Mouse (Mus musculus) embryonic facial prominence, embryonic 14.5 days (tissue): Measurements from ENCODE around the gene Ngfr. TPM values are rescaled to one million over a fixed set of nuclear protein-coding genes. Genes with fewer than 3 reads are reported as not detected.
A peak's percentile ranks its signal among the peaks of the same experiment; 100 is the strongest.
"Not testable (repeated sequence)": the region's sequence is repeated elsewhere in the genome, so short reads cannot be mapped to it uniquely, and the experiment has no call there.

Source experiments
- ATAC-seq: fragments of 200-750 bp; cut with Nextera tagmentation; 2 replicates; pipeline ENCODE4 v1.8.0; 2017; ENCODE audit warnings: low read depth, moderate number of reproducible peaks, moderate TSS enrichment
- DNase-seq: peaks from one replicate; pipeline ENCODE4 v3.0.0-alpha.2; 2015; ENCODE audit warnings: low spot score
- H3K27ac ChIP-seq: fragments of 300-500 bp; sonication (generic); replicated peaks from 2 replicates; pipeline ENCODE4 v1.5.1; 2014; ENCODE audit warnings: low read depth, mild to moderate bottlenecking, low read length, moderate library complexity
- H3K27me3 ChIP-seq: fragments of 300-500 bp; sonication (generic); replicated peaks from 2 replicates; pipeline ENCODE4 v1.6.1; 2014; ENCODE audit warnings: low read length; ENCODE audit not compliant: control insufficient read depth, insufficient read depth
- H3K36me3 ChIP-seq: fragments of 300-500 bp; sonication (generic); 2 replicates; pipeline ENCODE4 v1.6.1; 2014; ENCODE audit warnings: low read length, mixed read lengths; ENCODE audit not compliant: control insufficient read depth, insufficient read depth
- H3K4me1 ChIP-seq: fragments of 300-500 bp; sonication (generic); 2 replicates; pipeline ENCODE4 v1.6.1; 2014; ENCODE audit warnings: antibody characterized with exemption, low read length; ENCODE audit not compliant: control insufficient read depth, insufficient read depth
- H3K4me2 ChIP-seq: fragments of 300-500 bp; sonication (generic); 2 replicates; pipeline ENCODE4 v1.6.1; 2014; ENCODE audit warnings: low read depth, mild to moderate bottlenecking, low read length, moderate library complexity, mixed read lengths
- H3K4me3 ChIP-seq: fragments of 300-500 bp; sonication (generic); 2 replicates; pipeline ENCODE4 v1.5.1; 2014; ENCODE audit warnings: low read depth, mild to moderate bottlenecking, low read length
- H3K9ac ChIP-seq: fragments of 300-500 bp; sonication (generic); 2 replicates; pipeline ENCODE4 v1.6.1; 2014; ENCODE audit warnings: low read depth, mild to moderate bottlenecking, low read length, moderate library complexity, mixed read lengths
- H3K9me3 ChIP-seq: fragments of 300-500 bp; sonication (generic); 2 replicates; pipeline ENCODE4 v1.6.1; 2016; ENCODE audit warnings: low read length; ENCODE audit not compliant: control insufficient read depth
- WGBS: fragments of 180-500 bp; shearing (Covaris S2); extraction: QIAGEN DNeasy Blood & Tissue Kit; methylation state at CpG from one replicate; pipeline ENCODE4 v1.1.7; 2014; 5-methylcytosine and 5-hydroxymethylcytosine counted together
- polyA plus RNA-seq: library from polyadenylated mRNA; unstranded; fragments of >200 nt; fragmentation: Nextera tagmentation; extraction: Ambion mirVana; gene quantifications from 2 replicates; pipeline ENCODE4 v1.2.1, GENCODE M21; 2014

Ngfr gene
- polyA plus RNA-seq, 1 experiment from 2014 or later: 47.5 TPM

GRCm38 (mm10) chr11:95607286-95607685, 19.8 kb upstream of the Ngfr start:
- H3K9me3 ChIP-seq, H3K4me2 ChIP-seq, H3K36me3 ChIP-seq, H3K4me3 ChIP-seq, H3K9ac ChIP-seq, H3K27me3 ChIP-seq, DNase-seq, ATAC-seq, H3K27ac ChIP-seq: not testable (repeated sequence)
- peaks cover 19% of the 10 kb centered on the region for H3K4me1 ChIP-seq
- 96% methylated on average over 3 of the region's 5 CpGs for WGBS

GRCm38 (mm10) chr11:95598214-95599062, 10.9 kb upstream of the Ngfr start:
- Histone ChIP-seq H3K36me3 (no peaks in the 10 kb centered on the region), H3K4me3 (no peak overlapping the region), H3K4me1 (peaks cover 24% of the 10 kb centered on the region), H3K27me3 (peaks cover 22% of the 10 kb centered on the region; the same call in 1 of the 2 replicates), H3K9ac (no peak overlapping the region), H3K27ac (no peak overlapping the region), H3K9me3 (no peaks in the 10 kb centered on the region), H3K4me2 (no peak overlapping the region)
- ATAC-seq (no peak), DNase-seq (no peak)
- 40% methylated on average over 14 of the region's 14 CpGs for WGBS

- ATAC-seq (no peak), DNase-seq (no peak)
- Histone ChIP-seq H3K4me2 (no peak overlapping the region), H3K27ac (no peak overlapping the region), H3K4me1 (peaks cover 24% of the 10 kb centered on the region), H3K9ac (no peak overlapping the region), H3K36me3 (no peaks in the 10 kb centered on the region), H3K9me3 (no peaks in the 10 kb centered on the region), H3K4me3 (no peak overlapping the region), H3K27me3 (peaks cover 22% of the 10 kb centered on the region; the same call in 1 of the 2 replicates)
- whole genome bisulfite sequencing: 25% methylated on average over 13 of the region's 13 CpGs
These were observed 10.2 kb upstream of the Ngfr start for GRCm38 (mm10) chr11:95597741-95598140.

- peaks cover 22% of the 10 kb centered on the region; the same call in 1 of the 2 replicates for H3K27me3 ChIP-seq
- H3K9me3 ChIP-seq: no peaks in the 10 kb centered on the region
- ATAC-seq (peak; percentile 34; the same call in 1 of the 2 replicates), DNase-seq (no peak)
- WGBS: 39% methylated on average over 11 of the region's 11 CpGs
- no peak overlapping the region for H3K4me3 ChIP-seq
- H3K9ac ChIP-seq: peak overlapping the region; percentile 9; the same call in 1 of the 2 replicates
- H3K4me1 ChIP-seq: peaks cover 24% of the 10 kb centered on the region
- H3K27ac ChIP-seq: no peak overlapping the region
- H3K36me3 ChIP-seq: no peaks in the 10 kb centered on the region
- H3K4me2 ChIP-seq: no peak overlapping the region
These were observed 9.2 kb upstream of the Ngfr start for GRCm38 (mm10) chr11:95596704-95597103.

- Histone ChIP-seq H3K4me1 (peaks cover 24% of the 10 kb centered on the region), H3K9me3 (no peaks in the 10 kb centered on the region), H3K36me3 (no peaks in the 10 kb centered on the region), H3K4me2 (no peak overlapping the region), H3K27ac (no peak overlapping the region; the same call in 1 of the 2 replicates), H3K27me3 (peaks cover 22% of the 10 kb centered on the region; the same call in 1 of the 2 replicates), H3K9ac (no peak overlapping the region), H3K4me3 (no peak overlapping the region)
- no peak for DNase-seq
- 21% methylated on average over 5 of the region's 5 CpGs for WGBS
- ATAC-seq: peak; percentile 17; the same call in 1 of the 2 replicates
These were observed 8.6 kb upstream of the Ngfr start for GRCm38 (mm10) chr11:95596150-95596515.

GRCm38 (mm10) chr11:95595438-95596149, 8.1 kb upstream of the Ngfr start:
- H3K4me1 ChIP-seq: peaks cover 24% of the 10 kb centered on the region
- H3K36me3 ChIP-seq: no peaks in the 10 kb centered on the region
- no peak overlapping the region for H3K4me3 ChIP-seq
- H3K27me3 ChIP-seq: peaks cover 22% of the 10 kb centered on the region; the same call in 1 of the 2 replicates
- 23% methylated on average over 10 of the region's 10 CpGs for WGBS
- H3K27ac ChIP-seq: no peak overlapping the region; the same call in 1 of the 2 replicates
- DNase-seq: peak; percentile 65
- H3K9me3 ChIP-seq: no peaks in the 10 kb centered on the region
- peak; percentile 60; the same call in 1 of the 2 replicates for ATAC-seq
- H3K9ac ChIP-seq: no peak overlapping the region; the same call in 1 of the 2 replicates
- no peak overlapping the region for H3K4me2 ChIP-seq

- Histone ChIP-seq H3K4me1 (peaks cover 24% of the 10 kb centered on the region), H3K9ac (no peak overlapping the region), H3K36me3 (no peaks in the 10 kb centered on the region), H3K4me3 (no peak overlapping the region), H3K27me3 (peaks cover 22% of the 10 kb centered on the region; the same call in 1 of the 2 replicates), H3K9me3 (no peaks in the 10 kb centered on the region), H3K4me2 (no peak overlapping the region), H3K27ac (no peak overlapping the region)
- WGBS: 28% methylated on average over 9 of the region's 13 CpGs
- no peak for ATAC-seq
- DNase-seq: no peak
These were observed 7.2 kb upstream of the Ngfr start for GRCm38 (mm10) chr11:95594686-95595212.

GRCm38 (mm10) chr11:95593501-95593900, 6.0 kb upstream of the Ngfr start:
- Histone ChIP-seq H3K4me3 (no peak overlapping the region), H3K4me2 (no peak overlapping the region), H3K27ac (no peak overlapping the region), H3K36me3 (no peaks in the 10 kb centered on the region), H3K9me3 (no peaks in the 10 kb centered on the region), H3K4me1 (peaks cover 24% of the 10 kb centered on the region), H3K27me3 (peaks cover 22% of the 10 kb centered on the region; the same call in 1 of the 2 replicates), H3K9ac (no peak overlapping the region)
- 66% methylated on average over 5 of the region's 5 CpGs for WGBS
- ATAC-seq: no peak
- no peak for DNase-seq
